13 mouse cellular contexts compared by ENCODE assay signal in genomic region chr12:3424179-3424578, GRCm38 (mm10). TPM values are rescaled to one million over a fixed set of nuclear protein-coding genes. Genes with fewer than 3 reads are reported as not detected.
DNase-seq lines count a peak whose midpoint lies in the region; ATAC-seq and TF ChIP-seq lines count a peak whose summit lies in the region.
"Had no signal": no experiment of that assay in that cellular context is flagged by ENCODE, and none has a peak within 500 bp of the region (broad histone marks: within the 10 kb centered on the region; RNA-seq: fewer than 3 reads in every experiment).

No protein-coding gene starts in this region.

- dilution Hi-C loops in CH12.LX (cut with MboI; ENCODE audit: extremely low pct_ligation_motif_present, extremely low pct_unique_long_range_greater_than_20kb, low sequenced_read_pairs) = no loop called here

- TF ChIP-seq EP300 in CH12.LX (IDR thresholded peaks at IDR 0.05; ENCODE audit: low read length) = no peak

- H3K4me1 ChIP-seq in embryonic facial prominence, embryonic 13.5 days = peaks cover 20% of the 10 kb centered on the region
- peaks cover 22% of the 10 kb centered on the region for H3K4me1 ChIP-seq in embryonic facial prominence, embryonic 10.5 days
- peaks cover 4 to 29% of the 10 kb centered on the region in 2 experiments; a peak in 2 of 4 replicates for H3K4me1 ChIP-seq in CH12.LX (ENCODE audit: control insufficient read depth in 1 of 2, insufficient read depth in 2 of 2)

- H3K79me2 ChIP-seq in CH12.LX (replicated peaks; ENCODE audit: control insufficient read depth, extremely low read depth, insufficient read depth, poor library complexity, severe bottlenecking) = peaks cover 78% of the 10 kb centered on the region

- no peak overlapping the region for H3K4me3 ChIP-seq in embryonic facial prominence, embryonic 13.5 days
- H3K4me3 ChIP-seq in embryonic facial prominence, embryonic 10.5 days = no peak overlapping the region
- peak overlapping the region; percentile 15 to 99 (median 78) for H3K4me3 ChIP-seq in CH12.LX (replicated peaks in 1 of 3; ENCODE audit: low read depth in 2 of 3, low read length in 2 of 3, poor library complexity in 1 of 3)
- H3K4me3 ChIP-seq: embryonic facial prominence, embryonic 15.5 days; heart, embryonic 15.5 days; limb, embryonic 12.5 days had no signal

- no peak for DNase-seq in embryonic facial prominence, embryonic 10.5 days (ENCODE audit: low spot score)
- peak; percentile 13 to 47 for DNase-seq in kidney, postnatal 25 days
- DNase-seq in kidney, adult 11 months = no peak
- DNase-seq in CH12.LX (ENCODE audit: extremely low read depth) = no peak
- peak; percentile 18 to 19 for DNase-seq in heart, postnatal 14 days
- DNase-seq in frontal cortex, postnatal 10 days (ENCODE audit: low spot score in 2 of 2) = no peak
- no peak for DNase-seq in natural killer cell, adult 2 months (ENCODE audit: low spot score in 2 of 2)
- DNase-seq: spleen, adult 18-20 months had no signal

- no peak overlapping the region; the same call in 1 of the 2 replicates for H3K4me2 ChIP-seq in embryonic facial prominence, embryonic 13.5 days
- H3K4me2 ChIP-seq in CH12.LX (ENCODE audit: insufficient read depth, low read depth, poor library complexity, severe bottlenecking) = peak overlapping the region; percentile 98
- H3K4me2 ChIP-seq: embryonic facial prominence, embryonic 15.5 days had no signal

- peaks cover 18% of the 10 kb centered on the region; the same call in 1 of the 2 replicates for H3K36me3 ChIP-seq in embryonic facial prominence, embryonic 13.5 days
- peaks cover 40% of the 10 kb centered on the region for H3K36me3 ChIP-seq in embryonic facial prominence, embryonic 10.5 days (replicated peaks)
- H3K36me3 ChIP-seq in CH12.LX (replicated peaks in 1 of 2; ENCODE audit: control insufficient read depth in 1 of 2, insufficient read depth in 1 of 2, low read length in 1 of 2) = peaks cover 20 to 37% of the 10 kb centered on the region in 2 experiments
- H3K36me3 ChIP-seq: heart, embryonic 15.5 days had no signal

- TF ChIP-seq CTCF in CH12.LX (conservative IDR thresholded peaks at IDR 0.05 in 1 of 2, IDR thresholded peaks at IDR 0.05 in 1 of 2; ENCODE audit: low read depth in 2 of 2, low read length in 2 of 2) = no peak

- 89% methylated on average over 2 of the region's 2 CpGs for WGBS in embryonic facial prominence, embryonic 13.5 days
- WGBS in embryonic facial prominence, embryonic 10.5 days = 96% methylated on average over 2 of the region's 2 CpGs

- TF ChIP-seq RAD21 in CH12.LX (IDR thresholded peaks at IDR 0.05; ENCODE audit: low read depth, low read length) = no peak

- H3K9me3 ChIP-seq in embryonic facial prominence, embryonic 13.5 days = no peaks in the 10 kb centered on the region
- no peaks in the 10 kb centered on the region for H3K9me3 ChIP-seq in embryonic facial prominence, embryonic 10.5 days
- no peaks in the 10 kb centered on the region for H3K9me3 ChIP-seq in CH12.LX (replicated peaks; ENCODE audit: low read length)
- H3K9me3 ChIP-seq: embryonic facial prominence, embryonic 15.5 days; heart, embryonic 15.5 days; limb, embryonic 12.5 days had no signal

- in situ Hi-C loops in CH12.LX (cut with MboI; ENCODE audit: low pct_ligation_motif_present, low pct_unique_long_range_greater_than_20kb, low sequenced_read_pairs) = no loop called here

- ATAC-seq in embryonic facial prominence, embryonic 13.5 days (ENCODE audit: insufficient number of reproducible peaks, insufficient read depth, low FRiP score, low TSS enrichment, low read depth) = no peak
- ATAC-seq: CD4-positive, CD25-positive, alpha-beta regulatory T cell, adult 4 months had no signal

- no peak for TF ChIP-seq POLR2A in CH12.LX (IDR thresholded peaks at IDR 0.05; ENCODE audit: low read depth, low read length)

- intact Hi-C loops in heart, postnatal 14 days (cut with DNase I) = no loop called here

- H3K27me3 ChIP-seq in embryonic facial prominence, embryonic 13.5 days = no peaks in the 10 kb centered on the region
- H3K27me3 ChIP-seq in embryonic facial prominence, embryonic 10.5 days (replicated peaks; ENCODE audit: low read depth, poor library complexity, severe bottlenecking) = no peaks in the 10 kb centered on the region
- no peaks in the 10 kb centered on the region for H3K27me3 ChIP-seq in CH12.LX (replicated peaks)
- H3K27me3 ChIP-seq: embryonic facial prominence, embryonic 15.5 days; heart, embryonic 15.5 days; limb, embryonic 12.5 days had no signal

- H3K27ac ChIP-seq in embryonic facial prominence, embryonic 13.5 days = no peak overlapping the region
- no peak overlapping the region for H3K27ac ChIP-seq in embryonic facial prominence, embryonic 10.5 days (replicated peaks)
- H3K27ac ChIP-seq in CH12.LX (ENCODE audit: insufficient read depth, low read depth) = no peak overlapping the region
- H3K27ac ChIP-seq: embryonic facial prominence, embryonic 15.5 days; heart, embryonic 15.5 days; limb, embryonic 12.5 days had no signal

- H3K9ac ChIP-seq in embryonic facial prominence, embryonic 13.5 days = 0 out of 2 replicates have a peak overlapping the region, but pooled peaks have one; percentile 16
- H3K9ac ChIP-seq in CH12.LX (ENCODE audit: insufficient read depth, low read depth) = peak overlapping the region; percentile 86
- H3K9ac ChIP-seq: embryonic facial prominence, embryonic 15.5 days; heart, embryonic 15.5 days; limb, embryonic 12.5 days had no signal

TF ChIP-seq in CH12.LX, 34 proteins besides CTCF, POLR2A, EP300 and RAD21:
- TF ChIP-seq MXI1 (IDR thresholded peaks at IDR 0.05; ENCODE audit: low read depth, low read length) = no peak
- TF ChIP-seq IRF4 (IDR thresholded peaks at IDR 0.05; ENCODE audit: low read depth, low read length) = no peak
- TF ChIP-seq ETS1 (conservative IDR thresholded peaks at IDR 0.05; ENCODE audit: low read depth, low read length) = no peak
- TF ChIP-seq TBP (conservative IDR thresholded peaks at IDR 0.05; ENCODE audit: low read depth, low read length) = no peak
- no peak for TF ChIP-seq MAZ (IDR thresholded peaks at IDR 0.05; ENCODE audit: low read depth, low read length)
- TF ChIP-seq SMC3 (IDR thresholded peaks at IDR 0.05; ENCODE audit: low read depth, low read length) = no peak
- TF ChIP-seq CHD1 (IDR thresholded peaks at IDR 0.05; ENCODE audit: low read depth, low read length) = no peak
- no peak for TF ChIP-seq NRF1 (IDR thresholded peaks at IDR 0.05; ENCODE audit: low read depth, low read length)
- no peak for TF ChIP-seq MEF2A (IDR thresholded peaks at IDR 0.05; ENCODE audit: borderline replicate concordance, low read depth, low read length)
- no peak for TF ChIP-seq HCFC1 (IDR thresholded peaks at IDR 0.05; ENCODE audit: low read depth, low read length)
- TF ChIP-seq KAT2A (IDR thresholded peaks at IDR 0.05; ENCODE audit: insufficient replicate concordance, low read length) = no peak
- no peak for TF ChIP-seq SIN3A (IDR thresholded peaks at IDR 0.05; ENCODE audit: low read length)
- TF ChIP-seq UBTF (IDR thresholded peaks at IDR 0.05; ENCODE audit: low read depth, low read length) = no peak
- TF ChIP-seq GABPA (IDR thresholded peaks at IDR 0.05; ENCODE audit: insufficient replicate concordance, low read depth, low read length) = no peak
- no peak for TF ChIP-seq JUN (IDR thresholded peaks at IDR 0.05; ENCODE audit: insufficient read depth, low read depth, low read length)
- TF ChIP-seq USF2 (conservative IDR thresholded peaks at IDR 0.05; ENCODE audit: low read depth, low read length) = no peak
- no peak for TF ChIP-seq USF1 (IDR thresholded peaks at IDR 0.05; ENCODE audit: low read depth, low read length)
- TF ChIP-seq NELFE (IDR thresholded peaks at IDR 0.05; ENCODE audit: low read depth, low read length) = no peak
- TF ChIP-seq TCF12 (IDR thresholded peaks at IDR 0.05; ENCODE audit: low read depth, low read length) = no peak
- no peak for TF ChIP-seq MAX (IDR thresholded peaks at IDR 0.05; ENCODE audit: low read length)

RNA-seq across cellular contexts. Expression of gene Asxl2, which starts 2.5 kb away (rescaled TPM):
- polyA plus RNA-seq in embryonic facial prominence, embryonic 13.5 days (2015; fragmentation: Nextera tagmentation; extraction: Ambion mirVana) = 21.4 and 23.2 TPM in 2 replicates
- polyA plus RNA-seq in embryonic facial prominence, embryonic 10.5 days (2016; fragmentation: Nextera tagmentation; extraction: Ambion mirVana) = 17.3 and 17.9 TPM in 2 replicates
- total RNA-seq in CH12.LX (2012; rRNA removed) (15.2 and 17.2 TPM in 2 replicates), CH12.LX (2014; rRNA removed) (11.6 and 13.7 TPM in 2 replicates)
- polyA plus RNA-seq in CH12.LX (2012; ENCODE audit: insufficient read length, low read depth) = 17.1 and 18.9 TPM in 2 replicates
- total RNA-seq in heart, postnatal 14 days (2021) = 10 to 100 TPM; 26.1 to 26.4 TPM

RNA-seq across cellular contexts. Expression of gene Kif3c, which starts 59.2 kb away (rescaled TPM):
- 18.4 and 19.8 TPM in 2 replicates for polyA plus RNA-seq in embryonic facial prominence, embryonic 13.5 days (2015; fragmentation: Nextera tagmentation; extraction: Ambion mirVana)
- 18.4 and 20.5 TPM in 2 replicates for polyA plus RNA-seq in embryonic facial prominence, embryonic 10.5 days (2016; fragmentation: Nextera tagmentation; extraction: Ambion mirVana)
- total RNA-seq in CH12.LX (2012; rRNA removed) = 3.6 and 5.5 TPM in 2 replicates
- 2.8 and 3.5 TPM in 2 replicates for total RNA-seq in CH12.LX (2014; rRNA removed)
- polyA plus RNA-seq in CH12.LX (2012; ENCODE audit: insufficient read length, low read depth) = 5.7 and 5.9 TPM in 2 replicates
- 1 to 10 TPM; 4.4 to 5.3 TPM for total RNA-seq in heart, postnatal 14 days (2021)

Comparison
In these comparisons a context has a peak if more than half of its experiments do, and no peak if none do; other contexts are left out.
1. DNase-seq: peak in kidney, postnatal 25 days (2 of 2) and heart, postnatal 14 days (2 of 2); none in embryonic facial prominence, embryonic 10.5 days (single experiment), kidney, adult 11 months (single experiment), CH12.LX (single experiment), frontal cortex, postnatal 10 days (0 of 2) and natural killer cell, adult 2 months (0 of 2).
2. H3K4me3 ChIP-seq: peak in CH12.LX (3 of 3); none in embryonic facial prominence, embryonic 13.5 days (single experiment) and embryonic facial prominence, embryonic 10.5 days (single experiment).